Mouse (Mus musculus): ENCODE data around the gene Ercc4.

Gene Ercc4

GRCm38 (mm10) chr16:13109156-13109989, at the start of gene Ercc4:
Ercc4 (plus strand) TSS chr16:13109684.
- in situ Hi-C loops (cut with MboI, MseI), result loop anchor here in 1 of 2 experiments (25.0 kb wide), 2 partner anchors 528 to 678 kb away; partner anchors contain the start of gene Rrn3

GRCm38 (mm10) chr16:13061113-13061512, 48.4 kb upstream of the Ercc4 start:
- in situ Hi-C loops (cut with MboI, MseI), result no loop called here

GRCm38 (mm10) chr16:13074176-13074575, 35.3 kb upstream of the Ercc4 start:
- in situ Hi-C loops (cut with MboI, MseI), result no loop called here

- in situ Hi-C loops (cut with MboI, MseI), result no loop called here
Measured at GRCm38 (mm10) chr16:13080161-13080560, 29.3 kb upstream of the Ercc4 start.

GRCm38 (mm10) chr16:13083155-13083798, 26.2 kb upstream of the Ercc4 start:
- in situ Hi-C loops (cut with MboI, MseI), result no loop called here

- in situ Hi-C loops (cut with MboI, MseI), result loop anchor here in 1 of 2 experiments (25.0 kb wide), 2 partner anchors 529 to 679 kb away; partner anchors contain the start of gene Rrn3
Measured at GRCm38 (mm10) chr16:13108356-13108755, 1.1 kb upstream of the Ercc4 start.

- in situ Hi-C loops (cut with MboI, MseI), result loop anchor here (5.0 to 25.0 kb wide), 7 partner anchors 42 to 1675 kb away; partner anchors contain the start of genes Marf1 (in 1 of the 2), Mrtfb (in 1 of the 2), Nde1 (in 1 of the 2) and Rrn3 (in 1 of the 2)
Measured at GRCm38 (mm10) chr16:13109990-13110595, 609 bp downstream of the Ercc4 start.

GRCm38 (mm10) chr16:13114821-13115220, 5.3 kb downstream of the Ercc4 start:
- in situ Hi-C loops (cut with MboI, MseI), result loop anchor here (5.0 to 25.0 kb wide), 9 partner anchors 37 to 1680 kb away; partner anchors contain the start of genes Marf1 (in 1 of the 2), Mrtfb (in 1 of the 2), Nde1 (in 1 of the 2) and Rrn3 (in 1 of the 2)

- in situ Hi-C loops (cut with MboI, MseI), result loop anchor here (5.0 to 25.0 kb wide), 8 partner anchors 42 to 1681 kb away; partner anchors contain the start of genes Marf1 (in 1 of the 2), Mrtfb (in 1 of the 2), Nde1 (in 1 of the 2) and Rrn3 (in 1 of the 2)
Measured at GRCm38 (mm10) chr16:13115466-13115865, 6.0 kb downstream of the Ercc4 start.

- in situ Hi-C loops (cut with MboI, MseI), result loop anchor here (5.0 to 25.0 kb wide), 8 partner anchors 40 to 1683 kb away; partner anchors contain the start of genes Marf1 (in 1 of the 2), Mrtfb (in 1 of the 2), Nde1 (in 1 of the 2) and Rrn3 (in 1 of the 2)
Measured at GRCm38 (mm10) chr16:13117299-13117966, 7.9 kb downstream of the Ercc4 start.

GRCm38 (mm10) chr16:13117967-13118430, 8.5 kb downstream of the Ercc4 start:
- in situ Hi-C loops (cut with MboI, MseI), result loop anchor here (5.0 to 25.0 kb wide), 8 partner anchors 39 to 1683 kb away; partner anchors contain the start of genes Marf1 (in 1 of the 2), Mrtfb (in 1 of the 2), Nde1 (in 1 of the 2) and Rrn3 (in 1 of the 2)

GRCm38 (mm10) chr16:13118754-13119294, 9.3 kb downstream of the Ercc4 start:
- in situ Hi-C loops (cut with MboI, MseI), result loop anchor here (5.0 to 25.0 kb wide), 8 partner anchors 38 to 1684 kb away; partner anchors contain the start of genes Marf1 (in 1 of the 2), Mrtfb (in 1 of the 2), Nde1 (in 1 of the 2) and Rrn3 (in 1 of the 2)

- in situ Hi-C loops (cut with MboI, MseI), result loop anchor here (5.0 to 25.0 kb wide), 8 partner anchors 38 to 1685 kb away; partner anchors contain the start of genes Marf1 (in 1 of the 2), Mrtfb (in 1 of the 2), Nde1 (in 1 of the 2) and Rrn3 (in 1 of the 2)
Measured at GRCm38 (mm10) chr16:13119641-13120350, 10.3 kb downstream of the Ercc4 start.

- in situ Hi-C loops (cut with MboI, MseI), result loop anchor here in 1 of 2 experiments (5.0 kb wide), 1 partner anchor 58 kb away; no protein-coding TSS in a partner anchor
Measured at GRCm38 (mm10) chr16:13125357-13125756, 15.9 kb downstream of the Ercc4 start.

GRCm38 (mm10) chr16:13127566-13127965, 18.1 kb downstream of the Ercc4 start:
- in situ Hi-C loops (cut with MboI, MseI), result loop anchor here in 1 of 2 experiments (5.0 kb wide), 1 partner anchor 60 kb away; no protein-coding TSS in a partner anchor

- in situ Hi-C loops (cut with MboI, MseI), result no loop called here
Measured at GRCm38 (mm10) chr16:13130412-13130811, 20.9 kb downstream of the Ercc4 start.

- in situ Hi-C loops (cut with MboI, MseI), result loop anchor here in 1 of 2 experiments (10.0 kb wide), 1 partner anchor 264 kb away; no protein-coding TSS in a partner anchor
Measured at GRCm38 (mm10) chr16:13141220-13141619, 31.7 kb downstream of the Ercc4 start.

- in situ Hi-C loops (cut with MboI, MseI), result loop anchor here in 1 of 2 experiments (10.0 kb wide), 1 partner anchor 261 kb away; no protein-coding TSS in a partner anchor
Measured at GRCm38 (mm10) chr16:13143932-13144331, 34.4 kb downstream of the Ercc4 start.

Data from T-helper 17 cell (primary cell).